Mouse (Mus musculus) frontal cortex, postnatal 10 days (tissue): ENCODE measurements around the gene Matn3.

Source experiments
- DNase-seq, 2 experiments: peaks; one replicate each; pipeline ENCODE4 v3.0.0; 2022; ENCODE audit warnings: low spot score in 2 of 2, mixed read lengths in 1 of 2

The Matn3 gene

GRCm38 (mm10) chr12:9020986-9021385, 73.3 kb downstream of the Matn3 start:
- DNase-seq: no peak
